Mouse (Mus musculus): ENCODE measurements at regions not wholly inside any gene's neighbourhood (a gene's known extent, or its start where the extent isn't known, plus 50 kb on each side); places are given as distances from the start of the nearest gene placed in this dataset.

GRCm38 (mm10) chr6:4187683-4188082 lies 100.9 kb upstream of the Bet1 start:
- no peak for TF ChIP-seq POLR2A (IDR thresholded peaks at IDR 0.05; ENCODE audit: low read depth, low read length)
- no peak for TF ChIP-seq CTCF (IDR thresholded peaks at IDR 0.05; ENCODE audit: borderline replicate concordance, insufficient read depth, low read length)
